Mouse (Mus musculus) left cerebral cortex, postnatal 25 days (tissue): ENCODE measurements around the gene Nuak1. TPM values are rescaled to one million over a fixed set of nuclear protein-coding genes. Genes with fewer than 3 reads are reported as not detected.

ENCODE experiments used
- DNase-seq, 2 experiments: peaks; one replicate each; pipeline ENCODE4 v3.0.0; 2022; ENCODE audit warnings: low spot score in 2 of 2, mixed read lengths in 1 of 2
- intact Hi-C: fragments of 180-260 bp; cut with DNase I; formaldehyde crosslinking; loops from one replicate; pipeline ENCODE4 v1.15.1; 2025
- total RNA-seq, 2 experiments: library from RNA; stranded (reverse); gene quantifications; 2 replicates each; pipeline ENCODE4 v1.2.3; 2021

Gene Nuak1
- total RNA-seq, 2 experiments from 2014 or later: 58.3 to 86.5 TPM

GRCm38 (mm10) chr10:84450654-84451053 is 10.3 kb upstream of the Nuak1 start:
- intact Hi-C loops: loop anchor here (1.0 kb wide), 1 partner anchor 631 kb away; no protein-coding TSS in a partner anchor
- DNase-seq: peak; percentile 83 to 87

GRCm38 (mm10) chr10:84449733-84450132 is 9.3 kb upstream of the Nuak1 start:
- DNase-seq: no peak
- intact Hi-C loops: loop anchor here (1.0 kb wide), 1 partner anchor 630 kb away; no protein-coding TSS in a partner anchor

GRCm38 (mm10) chr10:84447411-84447821 is 7.0 kb upstream of the Nuak1 start:
- DNase-seq: no peak
- intact Hi-C loops: no loop called here

- intact Hi-C loops: no loop called here
- no peak for DNase-seq
These were observed 6.3 kb upstream of the Nuak1 start for GRCm38 (mm10) chr10:84446661-84447060.

- DNase-seq: no peak
- intact Hi-C loops: no loop called here
These were observed 4.0 kb upstream of the Nuak1 start for GRCm38 (mm10) chr10:84444396-84444795.

GRCm38 (mm10) chr10:84441846-84442245 is 1.4 kb upstream of the Nuak1 start:
- intact Hi-C loops: loop anchor here (2.0 kb wide), 1 partner anchor 383 kb away; no protein-coding TSS in a partner anchor
- DNase-seq: no peak

- DNase-seq: no peak
- intact Hi-C loops: loop anchor here (2.0 kb wide), 1 partner anchor 383 kb away; no protein-coding TSS in a partner anchor
These were observed 1.0 kb upstream of the Nuak1 start for GRCm38 (mm10) chr10:84441434-84441785.

- intact Hi-C loops: loop anchor here (2.0 kb wide), 1 partner anchor 381 kb away; no protein-coding TSS in a partner anchor
- DNase-seq: no peak
These were observed 236 bp downstream of the Nuak1 start for GRCm38 (mm10) chr10:84440181-84440540.

GRCm38 (mm10) chr10:84439228-84439596 is 1.2 kb downstream of the Nuak1 start:
- intact Hi-C loops: loop anchor here (1.0 to 10.0 kb wide), 4 partner anchors 274 to 617 kb away; no protein-coding TSS in a partner anchor
- DNase-seq: no peak

- intact Hi-C loops: loop anchor here (1.0 to 10.0 kb wide), 5 partner anchors 80 to 616 kb away; no protein-coding TSS in a partner anchor
- no peak for DNase-seq
These were observed 1.8 kb downstream of the Nuak1 start for GRCm38 (mm10) chr10:84438466-84439227.

- peak; percentile 99 for DNase-seq
- intact Hi-C loops: loop anchor here (1.0 to 10.0 kb wide), 4 partner anchors 80 to 616 kb away; no protein-coding TSS in a partner anchor
These were observed 2.4 kb downstream of the Nuak1 start for GRCm38 (mm10) chr10:84438049-84438422.

GRCm38 (mm10) chr10:84437166-84438048 is 3.0 kb downstream of the Nuak1 start:
- peak in 1 of 2 experiments; percentile 52 for DNase-seq
- intact Hi-C loops: loop anchor here (1.0 to 10.0 kb wide), 5 partner anchors 44 to 615 kb away; no protein-coding TSS in a partner anchor

GRCm38 (mm10) chr10:84435930-84436329 is 4.5 kb downstream of the Nuak1 start:
- intact Hi-C loops: loop anchor here (5.0 to 10.0 kb wide), 3 partner anchors 271 to 614 kb away; no protein-coding TSS in a partner anchor
- DNase-seq: no peak

GRCm38 (mm10) chr10:84433193-84433801 is 7.1 kb downstream of the Nuak1 start:
- intact Hi-C loops: loop anchor here (10.0 kb wide), 1 partner anchor 268 kb away; no protein-coding TSS in a partner anchor
- DNase-seq: no peak

- no peak for DNase-seq
These were observed 16.0 kb downstream of the Nuak1 start for GRCm38 (mm10) chr10:84424374-84424773.

GRCm38 (mm10) chr10:84423903-84424302 is 16.5 kb downstream of the Nuak1 start:
- DNase-seq: no peak
- intact Hi-C loops: no loop called here

More at GRCm38 (mm10) chr10:84424374-84424773, 16.0 kb downstream of the Nuak1 start:
- intact Hi-C loops: no loop called here

GRCm38 (mm10) chr10:84420589-84420988 is 19.8 kb downstream of the Nuak1 start:
- DNase-seq: peak in 1 of 2 experiments; percentile 61
- intact Hi-C loops: no loop called here

GRCm38 (mm10) chr10:84418421-84418820 is 22.0 kb downstream of the Nuak1 start:
- intact Hi-C loops: no loop called here
- no peak for DNase-seq

- peak in 1 of 2 experiments; percentile 84 for DNase-seq
- intact Hi-C loops: no loop called here
These were observed 23.6 kb downstream of the Nuak1 start for GRCm38 (mm10) chr10:84416752-84417151.
